Mouse (Mus musculus) hindbrain, embryonic 15.5 days (tissue): ENCODE data around the gene Neu4. TPM values are rescaled to one million over a fixed set of nuclear protein-coding genes. Genes with fewer than 3 reads are reported as not detected.
"Not testable (repeated sequence)": the region's sequence is repeated elsewhere in the genome, so short reads cannot be mapped to it uniquely, and the experiment has no call there.

Experiments
- ATAC-seq: fragments of 200-750 bp; cut with Nextera tagmentation; 2 replicates; pipeline ENCODE4 v1.8.0; 2017; ENCODE audit warnings: low read depth, moderate number of reproducible peaks, moderate TSS enrichment; ENCODE audit not compliant: low FRiP score
- H3K27ac ChIP-seq: fragments of 300-500 bp; sonication (generic); replicated peaks from 2 replicates; pipeline ENCODE4 v1.5.1; 2015; ENCODE audit warnings: mild to moderate bottlenecking, inconsistent platforms
- H3K27me3 ChIP-seq: fragments of 300-500 bp; sonication (generic); 2 replicates; pipeline ENCODE4 v1.6.1; 2015; ENCODE audit warnings: control low read depth, inconsistent platforms
- H3K36me3 ChIP-seq: fragments of 300-500 bp; sonication (generic); 2 replicates; pipeline ENCODE4 v1.6.1; 2015; ENCODE audit warnings: control low read depth, inconsistent platforms
- H3K4me1 ChIP-seq: fragments of 300-500 bp; sonication (generic); replicated peaks from 2 replicates; pipeline ENCODE4 v1.6.1; 2015; ENCODE audit warnings: control low read depth, inconsistent platforms
- H3K4me2 ChIP-seq: fragments of 300-500 bp; sonication (generic); 2 replicates; pipeline ENCODE4 v1.6.1; 2015; ENCODE audit warnings: moderate library complexity, mild to moderate bottlenecking, inconsistent platforms
- H3K4me3 ChIP-seq: fragments of 300-500 bp; sonication (generic); 2 replicates; pipeline ENCODE4 v1.5.1; 2015; ENCODE audit warnings: mild to moderate bottlenecking, inconsistent platforms
- H3K9ac ChIP-seq: fragments of 300-500 bp; sonication (generic); 2 replicates; pipeline ENCODE4 v1.6.1; 2015; ENCODE audit warnings: inconsistent platforms
- H3K9me3 ChIP-seq: fragments of 300-500 bp; sonication (generic); 2 replicates; pipeline ENCODE4 v1.6.1; 2016; ENCODE audit warnings: control low read depth, inconsistent platforms
- WGBS: fragments of 180-500 bp; shearing (Covaris S2); methylation state at CpG from one replicate; pipeline ENCODE4 v1.1.7; 2015; 5-methylcytosine and 5-hydroxymethylcytosine counted together
- polyA plus RNA-seq: library from polyadenylated mRNA; unstranded; fragments of >200 nt; fragmentation: Nextera tagmentation; extraction: Ambion mirVana; gene quantifications from 2 replicates; pipeline ENCODE4 v1.2.1, GENCODE M21; 2015

Gene Neu4
- polyA plus RNA-seq, result 0.18 TPM in 1 of 2 replicates, not detected in the other

GRCm38 (mm10) chr1:94020151-94020550 lies at the start of gene Neu4:
Neu4 (plus strand) TSS chr1:94020451.
- H3K9me3 ChIP-seq, result no peaks in the 10 kb centered on the region
- no peak for ATAC-seq
- no peak within 1 kb of the TSS for H3K27ac ChIP-seq
- H3K4me2 ChIP-seq, result no peak within 1 kb of the TSS
- H3K4me1 ChIP-seq, result no peaks in the 10 kb centered on the region
- H3K9ac ChIP-seq, result no peak within 1 kb of the TSS
- no peaks in the 10 kb centered on the region for H3K36me3 ChIP-seq
- H3K27me3 ChIP-seq, result no peaks in the 10 kb centered on the region
- no peak within 1 kb of the TSS for H3K4me3 ChIP-seq
- 89% methylated on average over 6 of the region's 6 CpGs for WGBS

DNA sequence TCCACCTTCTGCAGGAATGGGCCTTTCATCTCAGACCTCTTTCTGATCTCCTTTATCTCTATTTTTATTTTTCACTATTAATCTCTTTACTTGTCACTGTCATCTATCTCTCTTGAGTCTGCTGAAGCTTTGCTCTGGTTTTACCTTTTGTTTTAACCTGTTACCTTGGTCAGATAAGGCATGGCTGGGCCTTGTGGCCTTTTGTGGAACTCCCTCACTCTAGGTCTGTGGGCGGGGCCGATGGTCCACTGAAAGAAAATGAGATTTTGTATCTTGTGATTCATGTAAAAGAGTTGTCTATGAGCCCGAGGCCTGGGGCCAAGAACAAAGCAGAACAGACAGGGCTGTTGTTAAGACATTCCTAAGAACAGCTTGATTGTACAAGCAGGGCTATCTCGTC lies 49.5 kb upstream of the Neu4 start:
- H3K36me3 ChIP-seq, H3K27ac ChIP-seq, H3K9ac ChIP-seq, H3K4me1 ChIP-seq, H3K9me3 ChIP-seq, H3K4me3 ChIP-seq, ATAC-seq, H3K27me3 ChIP-seq, H3K4me2 ChIP-seq: not testable (repeated sequence)
- no CpG with 5 or more reads among the region's 4 CpGs for WGBS

GRCm38 (mm10) chr1:93975764-93976163 lies 44.5 kb upstream of the Neu4 start:
- H3K36me3 ChIP-seq, result not testable (repeated sequence)
- 82% methylated on average over 2 of the region's 4 CpGs for WGBS

GRCm38 (mm10) chr1:93978287-93978686 lies 42.0 kb upstream of the Neu4 start:
- H3K9ac ChIP-seq, H3K27ac ChIP-seq, H3K9me3 ChIP-seq, H3K4me1 ChIP-seq, H3K27me3 ChIP-seq, H3K4me3 ChIP-seq, H3K4me2 ChIP-seq, ATAC-seq, H3K36me3 ChIP-seq: not testable (repeated sequence)
- WGBS, result no CpG with 5 or more reads among the region's 7 CpGs

More at GRCm38 (mm10) chr1:93975764-93976163, 44.5 kb upstream of the Neu4 start:
- not testable (repeated sequence) for H3K4me1 ChIP-seq, H3K4me3 ChIP-seq, ATAC-seq, H3K27ac ChIP-seq, H3K4me2 ChIP-seq, H3K9ac ChIP-seq, H3K27me3 ChIP-seq, H3K9me3 ChIP-seq

DNA sequence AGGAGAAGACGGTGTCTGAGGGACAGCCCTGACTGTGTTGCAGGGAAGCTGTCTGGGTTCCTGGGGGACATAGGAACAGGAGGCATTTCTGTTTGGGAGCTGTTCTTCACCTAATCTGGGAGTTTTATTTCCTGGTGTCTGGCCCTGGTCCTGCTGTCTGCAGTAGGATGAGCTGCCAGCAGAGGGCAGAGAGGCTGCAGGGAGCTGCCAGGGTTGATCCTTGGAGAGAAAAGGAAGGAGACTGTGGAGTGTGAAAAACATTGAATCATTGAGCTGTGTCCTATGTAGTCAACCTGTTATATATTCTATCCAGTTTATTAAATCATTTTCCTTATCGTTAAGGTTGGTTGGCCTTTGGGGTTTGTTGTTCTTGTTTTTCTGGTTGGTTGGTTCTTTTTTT lies 39.3 kb upstream of the Neu4 start:
- not testable (repeated sequence) for H3K4me1 ChIP-seq, H3K4me3 ChIP-seq, H3K27me3 ChIP-seq, H3K9me3 ChIP-seq, H3K4me2 ChIP-seq, H3K27ac ChIP-seq, H3K9ac ChIP-seq, H3K36me3 ChIP-seq
- WGBS, result no CpG with 5 or more reads among the region's 2 CpGs
- ATAC-seq, result 0 out of 2 replicates have a peak, but pooled peaks have one; percentile 55

GRCm38 (mm10) chr1:93986167-93986566 lies 34.1 kb upstream of the Neu4 start:
- H3K36me3 ChIP-seq, result no peaks in the 10 kb centered on the region

GRCm38 (mm10) chr1:93988786-93989185 lies 31.5 kb upstream of the Neu4 start:
- H3K9me3 ChIP-seq, result no peaks in the 10 kb centered on the region
- H3K27me3 ChIP-seq, result no peaks in the 10 kb centered on the region
- H3K9ac ChIP-seq, result no peak overlapping the region
- no peak overlapping the region for H3K4me3 ChIP-seq
- H3K36me3 ChIP-seq, result no peaks in the 10 kb centered on the region
- 75% methylated on average over 3 of the region's 3 CpGs for WGBS
- H3K4me1 ChIP-seq, result no peaks in the 10 kb centered on the region
- H3K27ac ChIP-seq, result no peak overlapping the region
- H3K4me2 ChIP-seq, result no peak overlapping the region
- ATAC-seq, result no peak

More at GRCm38 (mm10) chr1:93986167-93986566, 34.1 kb upstream of the Neu4 start:
- Histone ChIP-seq H3K9me3 (no peaks in the 10 kb centered on the region), H3K4me3 (no peak overlapping the region), H3K27me3 (no peaks in the 10 kb centered on the region), H3K27ac (no peak overlapping the region), H3K4me2 (no peak overlapping the region), H3K9ac (no peak overlapping the region), H3K4me1 (no peaks in the 10 kb centered on the region)
- no peak for ATAC-seq
- WGBS, result 94% methylated on average over 3 of the region's 3 CpGs

- H3K4me2 ChIP-seq, H3K9me3 ChIP-seq, H3K9ac ChIP-seq, ATAC-seq, H3K4me1 ChIP-seq, H3K36me3 ChIP-seq, H3K4me3 ChIP-seq, H3K27ac ChIP-seq, H3K27me3 ChIP-seq: not testable (repeated sequence)
- WGBS, result 95% methylated on average over 7 of the region's 8 CpGs
Observed at GRCm38 (mm10) chr1:93990209-93990608, 30.0 kb upstream of the Neu4 start, which contains the start of gene Gal3st2c. Gal3st2c (plus strand) TSS chr1:93990509.

DNA sequence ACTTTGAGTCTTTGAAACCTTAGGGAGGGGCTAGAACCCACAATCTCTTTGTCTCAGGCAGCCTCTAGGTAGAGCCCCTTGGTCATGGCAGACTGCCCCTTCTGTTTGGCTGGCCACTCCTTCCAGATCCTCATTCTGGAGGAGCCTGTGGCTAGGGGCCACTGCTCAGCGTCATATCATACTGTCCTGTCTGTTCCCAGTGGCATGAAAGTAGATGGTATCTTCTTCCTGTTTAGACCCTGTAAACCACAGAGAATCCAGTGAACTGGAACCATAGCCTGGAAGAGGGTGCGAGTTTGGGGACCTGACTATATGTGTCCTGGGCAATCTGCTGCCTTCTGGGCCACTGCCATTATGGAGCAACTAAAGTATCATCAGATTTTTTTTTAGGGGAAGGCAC lies 29.2 kb upstream of the Neu4 start:
- 87% methylated on average over 2 of the region's 2 CpGs for WGBS
- not testable (repeated sequence) for H3K27me3 ChIP-seq, H3K27ac ChIP-seq, H3K9ac ChIP-seq, H3K4me2 ChIP-seq, H3K36me3 ChIP-seq, H3K4me1 ChIP-seq, ATAC-seq, H3K9me3 ChIP-seq, H3K4me3 ChIP-seq

DNA sequence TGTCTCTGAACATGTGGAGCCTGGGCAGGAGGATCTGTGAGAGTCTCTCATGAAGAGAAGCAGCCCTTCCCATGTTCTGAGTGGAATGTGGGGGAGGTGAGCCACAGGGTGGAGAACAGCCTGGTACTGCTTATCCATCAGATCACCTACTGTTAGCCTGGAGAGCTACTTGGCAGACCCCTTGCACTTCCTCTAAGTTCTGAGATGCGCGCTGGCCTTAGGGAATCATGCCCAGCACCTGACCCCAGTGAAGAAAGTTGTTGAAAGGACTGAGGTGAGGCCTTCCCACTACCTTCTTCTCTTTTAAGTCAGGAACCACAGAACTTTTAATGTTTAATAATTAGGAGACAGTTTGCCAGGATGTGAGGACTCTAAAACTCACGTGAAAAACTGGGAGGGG lies 28.8 kb upstream of the Neu4 start:
- H3K4me1 ChIP-seq, result not testable (repeated sequence)
- WGBS, result 87% methylated on average over 3 of the region's 3 CpGs

DNA sequence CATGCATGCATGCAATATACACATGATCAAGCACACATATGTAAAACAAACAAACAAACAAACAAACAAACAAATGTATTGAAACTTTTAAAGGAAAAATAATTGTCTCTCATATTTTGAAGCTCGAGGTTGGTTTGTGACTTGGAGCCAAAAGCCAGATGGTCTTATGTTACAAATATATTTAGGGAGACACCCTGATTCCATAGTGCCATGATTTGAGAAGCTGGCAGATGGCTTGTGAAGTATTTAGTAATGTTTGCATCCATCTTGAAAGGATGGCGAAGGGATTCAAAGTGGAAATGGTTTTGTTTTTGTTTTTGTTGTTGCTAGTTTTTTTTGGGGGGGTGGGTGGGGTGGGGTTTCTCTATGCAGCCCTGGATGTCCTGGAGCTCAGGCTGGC lies 19.2 kb upstream of the Neu4 start:
- Histone ChIP-seq H3K4me1 (no peaks in the 10 kb centered on the region), H3K4me2 (no peak overlapping the region), H3K9me3 (no peaks in the 10 kb centered on the region), H3K27me3 (no peaks in the 10 kb centered on the region), H3K27ac (no peak overlapping the region), H3K36me3 (no peaks in the 10 kb centered on the region), H3K9ac (no peak overlapping the region), H3K4me3 (no peak overlapping the region)
- 80% methylated on average over 2 of the region's 2 CpGs for WGBS
- ATAC-seq, result no peak

More for the DNA sequence above, 28.8 kb upstream of the Neu4 start:
- not testable (repeated sequence) for ATAC-seq, H3K4me2 ChIP-seq, H3K27ac ChIP-seq, H3K27me3 ChIP-seq, H3K4me3 ChIP-seq, H3K36me3 ChIP-seq, H3K9me3 ChIP-seq, H3K9ac ChIP-seq

DNA sequence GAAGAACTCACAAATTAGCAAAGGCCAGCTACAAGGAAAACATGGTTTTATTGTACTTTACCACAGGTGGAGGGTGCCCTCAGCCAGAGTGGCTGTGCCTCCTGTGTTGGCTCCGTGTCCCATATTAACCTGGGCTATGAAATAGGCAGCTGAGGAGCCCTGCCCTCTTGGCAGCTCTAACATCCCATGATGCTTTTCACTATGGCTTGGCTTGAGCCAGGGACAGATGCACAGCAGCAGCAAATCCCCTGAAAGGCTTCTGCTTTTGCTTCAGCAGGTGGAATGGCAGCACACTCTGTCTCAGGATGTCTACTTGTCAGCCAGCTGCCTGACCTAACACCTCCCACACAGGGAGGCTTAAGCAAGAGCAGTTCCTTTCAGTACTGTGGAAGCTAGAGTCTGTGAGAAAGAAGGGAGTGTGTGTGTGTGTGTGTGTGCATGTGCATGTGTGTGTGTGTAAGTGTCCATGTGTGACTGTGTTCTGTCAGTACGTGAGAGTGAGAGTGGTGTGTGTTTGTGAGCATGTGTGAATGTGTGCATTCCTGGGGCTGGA lies 14.2 kb upstream of the Neu4 start:
- not testable (repeated sequence) for ATAC-seq, H3K27ac ChIP-seq, H3K4me2 ChIP-seq, H3K4me3 ChIP-seq, H3K9ac ChIP-seq, H3K27me3 ChIP-seq, H3K36me3 ChIP-seq, H3K4me1 ChIP-seq, H3K9me3 ChIP-seq
- 80% methylated on average over 2 of the region's 2 CpGs for WGBS

DNA sequence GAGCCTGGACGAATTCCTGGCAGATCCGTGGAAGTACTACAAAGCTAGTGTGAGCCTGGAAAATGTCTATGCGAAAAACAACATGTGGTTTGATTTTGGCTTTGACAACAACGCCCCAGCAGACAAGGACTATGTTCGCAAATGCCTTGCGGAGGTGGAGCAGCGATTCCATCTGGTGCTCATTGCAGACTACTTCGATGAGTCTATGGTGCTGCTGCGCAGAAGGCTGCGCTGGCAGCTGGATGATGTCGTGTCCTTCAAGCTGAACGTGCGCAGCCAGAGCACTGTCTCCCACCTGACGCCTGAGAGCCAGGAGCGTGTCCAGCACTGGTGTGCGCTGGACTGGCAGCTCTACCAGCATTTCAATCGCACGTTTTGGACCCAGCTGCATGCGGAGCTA lies 11.4 kb upstream of the Neu4 start:
- not testable (repeated sequence) for H3K9ac ChIP-seq, H3K4me3 ChIP-seq, H3K4me1 ChIP-seq, H3K9me3 ChIP-seq, ATAC-seq, H3K27ac ChIP-seq, H3K27me3 ChIP-seq, H3K36me3 ChIP-seq, H3K4me2 ChIP-seq
- 90% methylated on average over 16 of the region's 19 CpGs for WGBS
